In genomic region chr4:136726941-136727340, GRCm38 (mm10) we compare ENCODE assay signal across 24 mouse cellular contexts.
A peak's percentile ranks its signal among the peaks of the same experiment; 100 is the strongest.
DNase-seq lines count a peak whose midpoint lies in the region; ATAC-seq lines count a peak whose summit lies in the region.
"Had no signal": no experiment of that assay in that cellular context is flagged by ENCODE, and none has a peak within 500 bp of the region (broad histone marks: within the 10 kb centered on the region; RNA-seq: fewer than 3 reads in every experiment).

No protein-coding gene starts in this region.

- 36% methylated on average over 8 of the region's 8 CpGs for WGBS in forebrain, embryonic 11.5 days
- 23% methylated on average over 8 of the region's 8 CpGs for WGBS in forebrain, embryonic 15.5 days
- WGBS in midbrain, embryonic 13.5 days: 46% methylated on average over 8 of the region's 8 CpGs
- 39% methylated on average over 8 of the region's 8 CpGs for WGBS in midbrain, embryonic 16.5 days
- WGBS in kidney, embryonic 16.5 days: 55% methylated on average over 8 of the region's 8 CpGs

- peaks cover 13% of the 10 kb centered on the region for H3K4me1 ChIP-seq in forebrain, embryonic 11.5 days (replicated peaks; ENCODE audit: control insufficient read depth, insufficient read depth, low read length)
- H3K4me1 ChIP-seq in forebrain, embryonic 15.5 days: peaks cover 24% of the 10 kb centered on the region
- H3K4me1 ChIP-seq in midbrain, embryonic 13.5 days (replicated peaks): peaks cover 55% of the 10 kb centered on the region
- peaks cover 24% of the 10 kb centered on the region for H3K4me1 ChIP-seq in midbrain, embryonic 16.5 days (ENCODE audit: control insufficient read depth, insufficient read depth, low read length)
- H3K4me1 ChIP-seq in kidney, embryonic 16.5 days (ENCODE audit: insufficient read depth, low read length): peaks cover 45% of the 10 kb centered on the region

- H3K9ac ChIP-seq in forebrain, embryonic 11.5 days (ENCODE audit: low read length): no peak overlapping the region
- H3K9ac ChIP-seq in forebrain, embryonic 15.5 days (replicated peaks): no peak overlapping the region
- no peak overlapping the region for H3K9ac ChIP-seq in midbrain, embryonic 13.5 days (replicated peaks)
- H3K9ac ChIP-seq in midbrain, embryonic 16.5 days (ENCODE audit: low read depth, low read length): no peak overlapping the region
- H3K9ac ChIP-seq in kidney, embryonic 16.5 days (replicated peaks; ENCODE audit: low read length): no peak overlapping the region
- H3K9ac ChIP-seq: heart, embryonic 12.5 days; liver, postnatal 0 days; neural tube, embryonic 15.5 days; stomach, embryonic 15.5 days had no signal

- no peaks in the 10 kb centered on the region for H3K36me3 ChIP-seq in forebrain, embryonic 11.5 days (ENCODE audit: control insufficient read depth, insufficient read depth, low read length)
- H3K36me3 ChIP-seq in forebrain, embryonic 15.5 days: no peaks in the 10 kb centered on the region
- H3K36me3 ChIP-seq in midbrain, embryonic 13.5 days: peaks cover 13% of the 10 kb centered on the region; the same call in 1 of the 2 replicates
- H3K36me3 ChIP-seq in midbrain, embryonic 16.5 days (ENCODE audit: control insufficient read depth, insufficient read depth, low read length): no peaks in the 10 kb centered on the region; the same call in 1 of the 2 replicates
- H3K36me3 ChIP-seq in kidney, embryonic 16.5 days (ENCODE audit: insufficient read depth, low read length): no peaks in the 10 kb centered on the region
- H3K36me3 ChIP-seq: heart, embryonic 12.5 days; neural tube, embryonic 15.5 days; stomach, embryonic 15.5 days had no signal

- H3K9me3 ChIP-seq in forebrain, embryonic 11.5 days (ENCODE audit: control insufficient read depth, low read length): no peaks in the 10 kb centered on the region
- H3K9me3 ChIP-seq in forebrain, embryonic 15.5 days: no peaks in the 10 kb centered on the region
- no peaks in the 10 kb centered on the region for H3K9me3 ChIP-seq in midbrain, embryonic 13.5 days
- no peaks in the 10 kb centered on the region for H3K9me3 ChIP-seq in midbrain, embryonic 16.5 days (replicated peaks; ENCODE audit: control insufficient read depth, low read length, poor library complexity, severe bottlenecking)
- H3K9me3 ChIP-seq in kidney, embryonic 16.5 days (ENCODE audit: low read length): no peaks in the 10 kb centered on the region
- H3K9me3 ChIP-seq: heart, embryonic 12.5 days; neural tube, embryonic 15.5 days; stomach, embryonic 15.5 days had no signal

- H3K4me2 ChIP-seq in forebrain, embryonic 11.5 days (ENCODE audit: low read depth, low read length, severe bottlenecking): no peak overlapping the region
- H3K4me2 ChIP-seq in forebrain, embryonic 15.5 days (replicated peaks): no peak overlapping the region
- H3K4me2 ChIP-seq in midbrain, embryonic 13.5 days (replicated peaks): no peak overlapping the region
- no peak overlapping the region for H3K4me2 ChIP-seq in midbrain, embryonic 16.5 days (ENCODE audit: low read length)
- no peak overlapping the region for H3K4me2 ChIP-seq in kidney, embryonic 16.5 days (replicated peaks; ENCODE audit: low read depth, low read length)
- H3K4me2 ChIP-seq: heart, embryonic 12.5 days; neural tube, embryonic 15.5 days; stomach, embryonic 15.5 days had no signal

- 0 out of 2 replicates have a peak overlapping the region, but pooled peaks have one; percentile 18 for H3K27ac ChIP-seq in forebrain, embryonic 11.5 days (ENCODE audit: low read depth, low read length)
- H3K27ac ChIP-seq in forebrain, embryonic 15.5 days (replicated peaks): no peak overlapping the region
- 0 out of 2 replicates have a peak overlapping the region, but pooled peaks have one; percentile 17 for H3K27ac ChIP-seq in midbrain, embryonic 13.5 days
- H3K27ac ChIP-seq in midbrain, embryonic 16.5 days (ENCODE audit: low read length): no peak overlapping the region
- H3K27ac ChIP-seq in kidney, embryonic 16.5 days (ENCODE audit: low read length): peak overlapping the region; percentile 75
- H3K27ac ChIP-seq: neural tube, embryonic 15.5 days; stomach, embryonic 15.5 days had no signal

- H3K27me3 ChIP-seq in forebrain, embryonic 11.5 days (ENCODE audit: control insufficient read depth, insufficient read depth, low read length): no peaks in the 10 kb centered on the region; the same call in 1 of the 2 replicates
- H3K27me3 ChIP-seq in forebrain, embryonic 15.5 days: no peaks in the 10 kb centered on the region
- no peaks in the 10 kb centered on the region for H3K27me3 ChIP-seq in midbrain, embryonic 13.5 days
- no peaks in the 10 kb centered on the region for H3K27me3 ChIP-seq in midbrain, embryonic 16.5 days (ENCODE audit: control insufficient read depth, insufficient read depth, low read depth, low read length)
- no peaks in the 10 kb centered on the region for H3K27me3 ChIP-seq in kidney, embryonic 16.5 days (ENCODE audit: insufficient read depth, low read length)
- H3K27me3 ChIP-seq: neural tube, embryonic 15.5 days; stomach, embryonic 15.5 days had no signal

- peak; percentile 36; the same call in 1 of the 2 replicates for ATAC-seq in forebrain, embryonic 11.5 days (replicated peaks; ENCODE audit: low FRiP score)
- no peak for ATAC-seq in forebrain, embryonic 15.5 days (replicated peaks)
- ATAC-seq in midbrain, embryonic 13.5 days: no peak
- no peak for ATAC-seq in midbrain, embryonic 16.5 days
- ATAC-seq in kidney, embryonic 16.5 days (ENCODE audit: low FRiP score, low TSS enrichment): peak; percentile 50; the same call in 1 of the 2 replicates
- ATAC-seq: inflammation-experienced regulatory T-cells, adult 6 months; liver, postnatal 0 days had no signal

- DNase-seq in forebrain, embryonic 11.5 days (ENCODE audit: low spot score): no peak
- DNase-seq in gastrocnemius, postnatal 4 days (ENCODE audit: low spot score in 2 of 2): no peak
- no peak for DNase-seq in heart, adult 8-10 months (ENCODE audit: low spot score)
- no peak for DNase-seq in thymus, postnatal 10 days (ENCODE audit: low spot score in 2 of 2)
- DNase-seq: adrenal gland, postnatal 25 days; cerebellum, adult 11-12 months; cerebellum, postnatal 14 days; embryo, embryonic 11 days; left cerebral cortex, postnatal 4 days; liver; liver, postnatal 0 days; lung, postnatal 10 days; midbrain, embryonic 14.5 days; right cerebral cortex, postnatal 25 days; thymus, adult 18-20 months had no signal

- H3K4me3 ChIP-seq in forebrain, embryonic 11.5 days (ENCODE audit: low read depth, low read length): no peak overlapping the region
- no peak overlapping the region for H3K4me3 ChIP-seq in forebrain, embryonic 15.5 days
- no peak overlapping the region for H3K4me3 ChIP-seq in midbrain, embryonic 13.5 days (replicated peaks)
- no peak overlapping the region for H3K4me3 ChIP-seq in midbrain, embryonic 16.5 days (ENCODE audit: low read depth, low read length)
- no peak overlapping the region for H3K4me3 ChIP-seq in kidney, embryonic 16.5 days (ENCODE audit: low read length)
- H3K4me3 ChIP-seq: heart, embryonic 12.5 days; myocyte; neural tube, embryonic 15.5 days; stomach, embryonic 15.5 days had no signal

Comparison
In these comparisons a context has a peak if more than half of its experiments do, and no peak if none do; other contexts are left out.
1. ATAC-seq: peak in forebrain, embryonic 11.5 days (single experiment) and kidney, embryonic 16.5 days (single experiment); none in forebrain, embryonic 15.5 days (single experiment), midbrain, embryonic 13.5 days (single experiment) and midbrain, embryonic 16.5 days (single experiment).
2. H3K27ac ChIP-seq: peak in forebrain, embryonic 11.5 days (single experiment), midbrain, embryonic 13.5 days (single experiment) and kidney, embryonic 16.5 days (single experiment); none in forebrain, embryonic 15.5 days (single experiment) and midbrain, embryonic 16.5 days (single experiment).